Mouse (Mus musculus) lung, postnatal 0 days (tissue): ENCODE measurements around the gene Grb7.

Source experiments
- CTCF ChIP-seq: IDR thresholded peaks from 2 replicates; pipeline ENCODE4 v1.5.1; 2016; ENCODE audit warnings: antibody characterized with exemption, mild to moderate bottlenecking
- EP300 ChIP-seq: IDR thresholded peaks from 2 replicates; pipeline ENCODE4 v1.6.1; 2016; ENCODE audit warnings: antibody characterized with exemption, mild to moderate bottlenecking, control low read depth

DNA sequence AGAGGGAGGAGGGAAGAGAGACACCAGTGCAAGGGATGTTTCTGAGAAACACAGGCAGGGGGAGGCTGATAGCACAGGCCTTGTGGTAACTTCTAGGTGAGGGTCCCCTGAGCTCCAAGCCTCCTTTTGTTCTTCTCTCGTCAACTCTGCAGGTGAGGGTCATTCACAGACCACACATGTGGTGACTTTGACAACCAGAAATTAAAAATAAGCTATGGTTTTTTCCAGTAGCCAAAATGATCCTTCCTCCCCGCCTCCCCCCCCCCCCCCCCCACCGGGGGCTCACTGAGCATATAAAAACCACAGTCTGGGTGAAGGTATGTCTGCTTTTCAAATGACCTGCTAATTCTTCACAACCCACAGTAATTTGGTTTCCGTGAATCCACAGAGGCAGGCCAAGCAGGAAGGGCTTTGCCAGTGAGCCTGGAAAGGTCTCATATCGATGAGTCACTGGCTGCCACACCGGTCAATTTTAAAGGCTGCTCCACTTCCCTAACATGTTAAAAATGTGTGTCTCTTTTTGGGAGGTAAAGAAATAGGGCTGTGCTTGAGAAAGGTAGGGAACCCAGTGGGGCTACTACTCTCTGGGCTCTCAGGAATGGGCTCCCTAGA is 15.0 kb downstream of the Grb7 start:
- TF ChIP-seq CTCF (no peak), EP300 (no peak)
